Mouse (Mus musculus): ENCODE measurements around the gene Zfp330. TPM values are rescaled to one million over a fixed set of nuclear protein-coding genes. Genes with fewer than 3 reads are reported as not detected.

Gene Zfp330
- total RNA-seq (2018; cell fraction: chromatin; rRNA removed), result 100 to 1,000 TPM in 16 of 26 experiments, 10 to 100 TPM in 10; 56.3 to 150 (median 115) TPM
- total RNA-seq (2018; cell fraction: cytosol; rRNA removed), result 10 to 100 TPM; 16.5 to 30.4 (median 25.6) TPM
- 100 to 1,000 TPM in 1 of 26 experiments, 10 to 100 TPM in 25; 38.6 to 109 (median 55.8) TPM for total RNA-seq (2018; cell fraction: nucleus; rRNA removed)
- 26.0 to 40.5 TPM (median 30.3 TPM) in 3 replicates for polyA plus RNA-seq (2018)

- peak within 1 kb of the TSS; percentile 82 for H3K4me3 ChIP-seq (ENCODE audit: inconsistent target)
- H3K27ac ChIP-seq, result peak within 1 kb of the TSS; percentile 52
- peaks cover 29% of the 10 kb centered on the region for H3K36me3 ChIP-seq (ENCODE audit: inconsistent target)
- 1% methylated on average over 14 of the region's 16 CpGs for WGBS (ENCODE audit: missing documents)
- H3K79me2 ChIP-seq (ENCODE audit: inconsistent target), result peaks cover 47% of the 10 kb centered on the region
Measured at GRCm38 (mm10) chr8:82774093-82774422, at the start of gene Zfp330. Zfp330 (minus strand) TSS chr8:82774160.

GRCm38 (mm10) chr8:82777945-82778344 is 4.0 kb upstream of the Zfp330 start:
- no peak overlapping the region for H3K4me3 ChIP-seq (ENCODE audit: inconsistent target)
- peaks cover 8% of the 10 kb centered on the region for H3K79me2 ChIP-seq (ENCODE audit: inconsistent target)
- no peak overlapping the region for H3K27ac ChIP-seq
- 86% methylated on average over 3 of the region's 3 CpGs for WGBS (ENCODE audit: missing documents)
- H3K36me3 ChIP-seq (ENCODE audit: inconsistent target), result no peaks in the 10 kb centered on the region

GRCm38 (mm10) chr8:82777406-82777805 is 3.4 kb upstream of the Zfp330 start:
- no peak overlapping the region for H3K4me3 ChIP-seq (ENCODE audit: inconsistent target)
- H3K79me2 ChIP-seq (ENCODE audit: inconsistent target), result peaks cover 14% of the 10 kb centered on the region
- H3K36me3 ChIP-seq (ENCODE audit: inconsistent target), result no peaks in the 10 kb centered on the region
- H3K27ac ChIP-seq, result no peak overlapping the region
- 72% methylated on average over 3 of the region's 3 CpGs for WGBS (ENCODE audit: missing documents)

- H3K36me3 ChIP-seq (ENCODE audit: inconsistent target), result peaks cover 26% of the 10 kb centered on the region
- peak overlapping the region; percentile 5; the same call in 1 of the 2 replicates for H3K27ac ChIP-seq
- H3K4me3 ChIP-seq (ENCODE audit: inconsistent target), result peak overlapping the region; percentile 82
- H3K79me2 ChIP-seq (ENCODE audit: inconsistent target), result peaks cover 43% of the 10 kb centered on the region
- 42% methylated on average over 6 of the region's 6 CpGs for WGBS (ENCODE audit: missing documents)
Measured at GRCm38 (mm10) chr8:82774482-82774881, 522 bp upstream of the Zfp330 start.

- peak overlapping the region; percentile 52 for H3K27ac ChIP-seq
- H3K4me3 ChIP-seq (ENCODE audit: inconsistent target), result peak overlapping the region; percentile 82
- WGBS (ENCODE audit: missing documents), result 4% methylated on average over 32 of the region's 35 CpGs
- peaks cover 53% of the 10 kb centered on the region for H3K79me2 ChIP-seq (ENCODE audit: inconsistent target)
- peaks cover 34% of the 10 kb centered on the region for H3K36me3 ChIP-seq (ENCODE audit: inconsistent target)
Measured at GRCm38 (mm10) chr8:82773332-82774092, 448 bp downstream of the Zfp330 start.

- 80% methylated on average over 3 of the region's 3 CpGs for WGBS (ENCODE audit: missing documents)
- no peak overlapping the region for H3K4me3 ChIP-seq (ENCODE audit: inconsistent target)
- peaks cover 57% of the 10 kb centered on the region for H3K79me2 ChIP-seq (ENCODE audit: inconsistent target)
- peaks cover 61% of the 10 kb centered on the region for H3K36me3 ChIP-seq (ENCODE audit: inconsistent target)
- H3K27ac ChIP-seq, result no peak overlapping the region
Measured at GRCm38 (mm10) chr8:82770886-82771285, 3.1 kb downstream of the Zfp330 start.

GRCm38 (mm10) chr8:82759071-82759470 is 14.9 kb downstream of the Zfp330 start:
- Histone ChIP-seq H3K27ac (no peak overlapping the region), H3K4me3 (ENCODE audit: inconsistent target) (no peak overlapping the region), H3K79me2 (ENCODE audit: inconsistent target) (no peaks in the 10 kb centered on the region), H3K36me3 (ENCODE audit: inconsistent target) (peaks cover 15% of the 10 kb centered on the region; the same call in 1 of the 2 replicates)
- WGBS (ENCODE audit: missing documents), result 50% methylated on average over 2 of the region's 2 CpGs

- H3K36me3 ChIP-seq (ENCODE audit: inconsistent target), result no peaks in the 10 kb centered on the region
- no peak overlapping the region for H3K4me3 ChIP-seq (ENCODE audit: inconsistent target)
- no peaks in the 10 kb centered on the region for H3K79me2 ChIP-seq (ENCODE audit: inconsistent target)
- WGBS (ENCODE audit: missing documents), result 94% methylated on average over 14 of the region's 14 CpGs
- no peak overlapping the region for H3K27ac ChIP-seq
Measured at GRCm38 (mm10) chr8:82754946-82755345, 19.0 kb downstream of the Zfp330 start.

- no peak overlapping the region for H3K4me3 ChIP-seq (ENCODE audit: inconsistent target)
- H3K36me3 ChIP-seq (ENCODE audit: inconsistent target), result no peaks in the 10 kb centered on the region
- H3K27ac ChIP-seq, result no peak overlapping the region
- H3K79me2 ChIP-seq (ENCODE audit: inconsistent target), result no peaks in the 10 kb centered on the region
Measured at GRCm38 (mm10) chr8:82746617-82747016, 27.3 kb downstream of the Zfp330 start.

- Histone ChIP-seq H3K36me3 (ENCODE audit: inconsistent target) (no peaks in the 10 kb centered on the region), H3K4me3 (ENCODE audit: inconsistent target) (no peak overlapping the region), H3K79me2 (ENCODE audit: inconsistent target) (no peaks in the 10 kb centered on the region), H3K27ac (no peak overlapping the region)
- 60% methylated on average over 10 of the region's 10 CpGs for WGBS (ENCODE audit: missing documents)
Measured at GRCm38 (mm10) chr8:82743905-82744904, 29.8 kb downstream of the Zfp330 start.

Other genes starting within 250 kb of the Zfp330 start
- gene Rnf150, start 89.2 kb upstream of the Zfp330 start, polyA plus RNA-seq (2018), result 23.6 to 35.2 TPM (median 25.7 TPM) in 3 replicates